Mouse (Mus musculus) hindbrain, embryonic 13.5 days (tissue): Measurements from ENCODE around the gene Abhd17c. TPM values are rescaled to one million over a fixed set of nuclear protein-coding genes. Genes with fewer than 3 reads are reported as not detected.

Source experiments
- ATAC-seq: fragments of 200-750 bp; cut with Nextera tagmentation; 2 replicates; pipeline ENCODE4 v1.8.0; 2017; ENCODE audit warnings: moderate TSS enrichment; ENCODE audit not compliant: low FRiP score
- H3K27ac ChIP-seq: fragments of 300-500 bp; sonication (generic); 2 replicates; pipeline ENCODE4 v1.5.1; 2015; ENCODE audit warnings: inconsistent platforms, mild to moderate bottlenecking, moderate library complexity
- H3K27me3 ChIP-seq: fragments of 300-500 bp; sonication (generic); 2 replicates; pipeline ENCODE4 v1.6.1; 2015; ENCODE audit warnings: mild to moderate bottlenecking, inconsistent platforms
- H3K36me3 ChIP-seq: fragments of 300-500 bp; sonication (generic); 2 replicates; pipeline ENCODE4 v1.6.1; 2015; ENCODE audit warnings: mild to moderate bottlenecking, inconsistent platforms
- H3K4me1 ChIP-seq: fragments of 300-500 bp; sonication (generic); replicated peaks from 2 replicates; pipeline ENCODE4 v1.6.1; 2015; ENCODE audit warnings: inconsistent platforms
- H3K4me2 ChIP-seq: fragments of 300-500 bp; sonication (generic); 2 replicates; pipeline ENCODE4 v1.6.1; 2015; ENCODE audit warnings: inconsistent platforms, mild to moderate bottlenecking, moderate library complexity
- H3K4me3 ChIP-seq: fragments of 300-500 bp; sonication (generic); 2 replicates; pipeline ENCODE4 v1.5.1; 2015; ENCODE audit warnings: mild to moderate bottlenecking, inconsistent platforms
- H3K9ac ChIP-seq: fragments of 300-500 bp; sonication (generic); 2 replicates; pipeline ENCODE4 v1.6.1; 2015; ENCODE audit warnings: mild to moderate bottlenecking, inconsistent platforms
- H3K9me3 ChIP-seq: fragments of 300-500 bp; sonication (generic); 2 replicates; pipeline ENCODE4 v1.6.1; 2016; ENCODE audit warnings: inconsistent platforms
- WGBS: fragments of 180-500 bp; shearing (Covaris S2); methylation state at CpG from one replicate; pipeline ENCODE4 v1.1.7; 2015; 5-methylcytosine and 5-hydroxymethylcytosine counted together
- polyA plus RNA-seq: library from polyadenylated mRNA; unstranded; fragments of >200 nt; fragmentation: Nextera tagmentation; extraction: Ambion mirVana; gene quantifications from 2 replicates; pipeline ENCODE4 v1.2.1, GENCODE M21; 2015

The Abhd17c gene
- polyA plus RNA-seq, 1 experiment from 2014 or later = 25.0 TPM

DNA sequence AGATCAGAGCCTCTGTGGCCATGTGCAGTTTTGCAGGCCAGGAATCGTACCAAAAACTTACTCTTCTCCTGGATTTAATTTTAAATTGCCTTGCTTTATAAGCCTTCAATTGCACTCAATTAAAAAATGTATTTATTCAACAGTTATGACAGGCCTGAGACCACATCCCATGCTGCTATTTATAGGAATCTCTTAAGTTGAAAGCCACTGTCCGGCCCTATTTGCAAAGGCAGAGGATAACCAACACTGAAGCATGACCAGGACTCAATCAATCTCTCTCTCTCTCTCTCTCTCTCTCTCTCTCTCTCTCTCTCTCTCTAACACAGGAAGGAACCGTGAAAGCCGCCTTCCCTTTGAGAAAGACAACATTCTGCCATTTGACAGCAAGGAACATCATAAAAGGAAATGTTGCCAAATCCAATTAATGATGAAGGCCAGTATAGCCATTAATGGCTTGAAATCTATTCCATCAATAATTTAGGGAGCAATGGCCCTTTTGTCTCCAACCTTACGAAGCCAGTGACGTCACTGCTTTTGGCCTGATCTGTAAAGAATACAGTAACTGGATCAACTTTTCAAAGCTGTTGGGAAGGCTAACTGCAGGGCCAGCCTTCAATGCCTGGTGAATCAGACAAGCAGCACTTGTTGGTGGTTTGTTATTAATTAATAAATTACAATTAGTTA, 39.2 kb downstream of the Abhd17c start:
- Histone ChIP-seq H3K27me3 (no peaks in the 10 kb centered on the region), H3K4me1 (peaks cover 43% of the 10 kb centered on the region), H3K9me3 (no peaks in the 10 kb centered on the region), H3K27ac (peak overlapping the region; percentile 45; the same call in 1 of the 2 replicates), H3K36me3 (peaks cover 16% of the 10 kb centered on the region), H3K9ac (no peak overlapping the region; the same call in 1 of the 2 replicates), H3K4me3 (no peak overlapping the region), H3K4me2 (no peak overlapping the region)
- 45% methylated on average over 6 of the region's 6 CpGs for WGBS
- no peak; the same call in 1 of the 2 replicates for ATAC-seq

DNA sequence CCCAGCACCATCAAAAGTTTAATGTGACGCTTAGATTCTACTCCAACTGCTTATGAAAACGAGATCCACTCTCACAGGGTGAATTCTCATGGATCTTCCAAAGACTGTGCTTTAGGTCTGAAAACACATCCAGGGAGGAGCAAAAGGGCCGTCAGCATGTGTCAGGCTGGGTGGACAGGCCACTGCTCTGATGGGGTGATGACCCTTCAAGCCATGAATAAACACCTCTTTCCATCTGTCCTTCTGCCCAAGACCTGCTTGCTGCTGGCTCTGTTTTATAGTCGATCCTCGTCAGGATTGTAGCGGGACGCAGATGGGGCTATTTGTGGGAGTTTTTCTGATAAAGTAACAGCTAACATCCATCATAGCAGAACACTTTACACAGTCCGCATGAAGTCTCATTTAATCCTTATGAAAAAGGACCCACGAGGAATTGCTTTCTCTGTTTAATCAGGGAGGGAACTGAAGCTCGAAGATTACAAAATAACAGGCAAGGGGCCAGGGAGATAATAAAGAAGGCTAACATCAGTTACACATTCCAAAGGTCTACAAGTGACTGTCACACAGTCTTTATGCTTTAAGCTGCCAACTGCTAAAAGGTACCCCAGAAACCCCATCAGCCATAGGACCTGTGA, 39.9 kb downstream of the Abhd17c start:
- Histone ChIP-seq H3K9ac (no peak overlapping the region), H3K4me2 (no peak overlapping the region), H3K36me3 (peaks cover 16% of the 10 kb centered on the region), H3K27me3 (no peaks in the 10 kb centered on the region), H3K9me3 (no peaks in the 10 kb centered on the region), H3K4me3 (no peak overlapping the region), H3K4me1 (peaks cover 40% of the 10 kb centered on the region), H3K27ac (peak overlapping the region; percentile 45; the same call in 1 of the 2 replicates)
- WGBS = 59% methylated on average over 10 of the region's 10 CpGs
- ATAC-seq = no peak

DNA sequence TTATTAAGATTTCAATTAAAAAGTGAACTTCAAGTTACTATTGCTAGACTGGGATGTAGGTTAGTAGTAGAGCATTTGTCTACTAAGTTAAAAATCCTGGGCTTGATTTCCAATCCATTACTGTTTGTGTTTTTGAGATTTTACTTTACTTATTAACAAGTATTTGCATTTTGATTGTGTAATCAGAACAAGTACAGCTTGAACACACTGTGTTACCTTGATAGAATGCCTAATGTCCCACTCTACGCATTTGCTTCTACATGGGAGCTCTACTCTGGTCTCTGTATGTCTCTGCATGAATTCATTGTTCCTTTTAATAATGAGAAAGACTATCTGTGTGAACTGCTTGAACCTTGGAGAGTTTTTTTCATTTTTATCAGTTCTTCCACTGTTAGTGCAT, 44.8 kb downstream of the Abhd17c start:
- Histone ChIP-seq H3K4me2 (no peak overlapping the region), H3K27ac (no peak overlapping the region), H3K36me3 (peaks cover 16% of the 10 kb centered on the region), H3K9ac (no peak overlapping the region), H3K27me3 (no peaks in the 10 kb centered on the region), H3K4me3 (no peak overlapping the region), H3K9me3 (no peaks in the 10 kb centered on the region), H3K4me1 (peaks cover 7% of the 10 kb centered on the region; the same call in 1 of the 2 replicates)
- ATAC-seq = no peak
- 92% methylated on average over 1 of the region's 1 CpGs for WGBS

DNA sequence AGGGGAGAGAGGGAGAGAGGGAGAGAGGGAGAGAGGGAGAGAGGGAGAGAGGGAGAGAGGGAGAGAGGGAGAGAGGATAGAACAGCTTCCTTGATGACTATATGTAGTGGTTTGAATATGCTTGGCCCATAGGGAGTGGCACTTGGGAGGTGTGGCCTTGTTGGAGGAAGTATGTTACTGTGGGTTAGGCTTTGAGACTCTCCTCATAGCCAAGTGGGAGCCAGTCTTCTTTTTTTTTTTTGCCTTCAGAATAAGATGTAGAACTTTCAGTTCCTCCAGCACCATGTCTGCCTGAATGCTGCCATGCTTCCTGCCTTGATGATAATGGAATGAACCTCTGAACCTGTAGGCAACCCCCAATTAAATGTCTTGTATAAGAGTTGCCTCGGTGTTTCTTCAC, 49.1 kb downstream of the Abhd17c start:
- H3K9ac ChIP-seq = no peak overlapping the region
- WGBS = 88% methylated on average over 1 of the region's 1 CpGs
- H3K4me3 ChIP-seq = no peak overlapping the region
- no peaks in the 10 kb centered on the region for H3K9me3 ChIP-seq
- no peak for ATAC-seq
- no peak overlapping the region for H3K27ac ChIP-seq
- H3K36me3 ChIP-seq = no peaks in the 10 kb centered on the region; the same call in 1 of the 2 replicates
- no peaks in the 10 kb centered on the region for H3K27me3 ChIP-seq
- H3K4me2 ChIP-seq = no peak overlapping the region
- H3K4me1 ChIP-seq = no peaks in the 10 kb centered on the region

DNA sequence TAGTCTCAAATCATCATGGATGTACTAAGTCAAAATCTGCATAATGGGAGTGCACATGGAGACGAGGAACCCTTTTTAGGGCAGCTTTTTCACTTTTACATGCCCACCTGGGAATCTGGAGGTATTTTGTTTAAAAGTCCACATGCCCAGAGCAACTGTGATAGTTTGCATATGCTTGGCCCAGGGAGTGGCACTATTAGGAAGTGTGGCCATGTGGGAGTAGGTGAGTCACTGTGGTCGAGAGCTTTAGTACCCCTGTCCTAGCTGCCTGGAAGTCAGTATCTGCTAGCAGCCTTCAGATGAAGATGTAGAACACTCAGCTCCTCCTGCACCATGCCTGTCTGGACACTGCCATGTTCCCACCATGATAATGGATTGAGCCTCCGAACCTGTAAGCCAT, 51.0 kb downstream of the Abhd17c start:
- 92% methylated on average over 3 of the region's 3 CpGs for WGBS
- ATAC-seq = no peak
- Histone ChIP-seq H3K9me3 (no peaks in the 10 kb centered on the region), H3K4me2 (no peak overlapping the region), H3K27me3 (no peaks in the 10 kb centered on the region), H3K4me1 (peaks cover 4% of the 10 kb centered on the region; the same call in 1 of the 2 replicates), H3K4me3 (no peak overlapping the region), H3K9ac (no peak overlapping the region), H3K27ac (no peak overlapping the region), H3K36me3 (no peaks in the 10 kb centered on the region)

DNA sequence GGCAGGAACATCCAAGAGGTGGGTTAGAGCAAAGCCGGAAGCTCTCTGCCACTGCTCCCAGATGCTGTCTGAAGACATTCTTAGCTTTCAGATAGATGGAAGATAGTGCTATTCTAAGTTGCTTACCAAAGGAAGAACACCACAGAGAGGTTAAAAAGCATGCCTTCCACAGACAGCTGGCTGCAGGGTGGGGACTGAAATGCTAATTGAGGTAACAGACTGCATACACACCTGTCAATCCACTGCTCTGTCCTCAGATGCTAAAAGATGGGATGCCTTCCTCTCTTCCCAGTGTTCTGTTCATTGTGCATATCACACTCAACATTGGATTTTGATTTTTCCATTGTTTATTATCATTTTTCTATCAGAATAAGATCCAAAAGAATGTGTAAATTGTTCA, 53.6 kb downstream of the Abhd17c start:
- WGBS = 84% methylated on average over 1 of the region's 1 CpGs
- no peak overlapping the region for H3K4me2 ChIP-seq
- H3K4me3 ChIP-seq = no peak overlapping the region
- H3K36me3 ChIP-seq = no peaks in the 10 kb centered on the region
- no peak for ATAC-seq
- H3K27ac ChIP-seq = no peak overlapping the region
- H3K27me3 ChIP-seq = no peaks in the 10 kb centered on the region
- peaks cover 6% of the 10 kb centered on the region; the same call in 1 of the 2 replicates for H3K4me1 ChIP-seq
- no peaks in the 10 kb centered on the region for H3K9me3 ChIP-seq
- no peak overlapping the region for H3K9ac ChIP-seq

DNA sequence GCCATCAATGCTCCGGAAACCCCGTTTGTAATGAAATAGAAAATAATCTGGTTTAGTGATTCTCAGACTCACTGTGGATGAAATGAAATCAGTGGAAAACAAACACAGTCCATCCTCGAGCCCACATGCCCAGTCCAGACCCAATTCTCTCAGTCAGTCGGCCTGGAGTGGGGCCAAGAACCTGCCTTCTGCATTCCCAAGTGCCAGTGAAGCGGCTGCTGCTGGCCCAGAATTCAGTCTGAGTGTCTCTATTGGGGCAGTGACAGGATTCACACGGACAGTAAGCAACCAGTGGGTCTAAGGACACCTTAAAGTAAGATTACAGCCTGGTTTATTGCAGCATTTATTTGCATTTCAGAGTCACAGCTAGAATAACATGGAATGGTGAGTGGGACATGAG, 55.2 kb downstream of the Abhd17c start:
- H3K9me3 ChIP-seq = no peaks in the 10 kb centered on the region
- ATAC-seq = no peak
- WGBS = 74% methylated on average over 6 of the region's 6 CpGs
- H3K4me2 ChIP-seq = no peak overlapping the region
- no peak overlapping the region for H3K27ac ChIP-seq
- no peak overlapping the region for H3K9ac ChIP-seq
- no peaks in the 10 kb centered on the region for H3K36me3 ChIP-seq
- no peak overlapping the region for H3K4me3 ChIP-seq
- H3K27me3 ChIP-seq = no peaks in the 10 kb centered on the region
- H3K4me1 ChIP-seq = peaks cover 6% of the 10 kb centered on the region; the same call in 1 of the 2 replicates

DNA sequence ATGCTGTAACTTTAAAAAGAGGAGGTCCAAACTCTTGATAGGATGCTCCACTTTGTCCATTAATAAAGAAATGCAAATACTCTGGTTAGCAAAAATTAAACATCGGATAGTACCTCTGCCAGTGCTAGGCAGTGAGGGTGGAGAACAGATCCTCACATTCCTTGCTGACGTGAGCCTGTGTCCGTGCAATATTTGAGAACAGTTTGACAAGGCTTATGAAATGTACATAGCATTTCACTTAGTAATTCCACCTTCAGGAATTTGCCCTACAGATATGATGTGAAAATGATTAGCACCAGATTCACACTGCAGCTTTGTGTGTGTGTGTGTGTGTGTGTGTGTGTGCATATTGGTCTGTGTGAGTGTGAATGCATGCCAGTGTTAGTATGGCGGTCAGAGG, 60.9 kb downstream of the Abhd17c start:
- H3K4me1 ChIP-seq = peaks cover 10% of the 10 kb centered on the region
- no peak for ATAC-seq
- no peak overlapping the region for H3K4me2 ChIP-seq
- no peak overlapping the region for H3K9ac ChIP-seq
- no peak overlapping the region for H3K4me3 ChIP-seq
- no peaks in the 10 kb centered on the region for H3K36me3 ChIP-seq
- peaks cover 23% of the 10 kb centered on the region for H3K27me3 ChIP-seq
- H3K27ac ChIP-seq = no peak overlapping the region
- WGBS = 89% methylated on average over 4 of the region's 4 CpGs
- no peaks in the 10 kb centered on the region for H3K9me3 ChIP-seq

DNA sequence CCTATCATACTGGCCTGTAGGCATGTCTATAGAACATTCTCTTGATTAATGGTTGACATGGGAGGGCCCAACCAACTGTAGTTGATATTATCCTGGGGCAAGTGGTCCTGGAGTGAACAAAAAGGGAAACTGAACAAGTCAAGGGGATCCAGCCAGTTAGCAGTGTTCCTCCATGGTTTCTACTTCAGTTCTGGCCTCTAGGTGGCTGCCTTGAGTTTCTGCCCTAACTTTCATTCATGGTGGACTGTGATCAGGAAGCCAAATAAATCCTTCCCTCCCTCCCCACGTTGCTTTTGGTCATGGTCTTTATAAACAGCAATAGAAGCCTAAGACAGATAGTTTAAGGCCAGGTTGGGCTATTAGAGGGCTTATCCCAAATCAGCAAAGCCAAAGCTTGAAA, 61.9 kb downstream of the Abhd17c start:
- no peak overlapping the region for H3K4me3 ChIP-seq
- no peaks in the 10 kb centered on the region for H3K36me3 ChIP-seq
- no peak overlapping the region for H3K27ac ChIP-seq
- H3K4me1 ChIP-seq = peaks cover 17% of the 10 kb centered on the region
- WGBS = 19% methylated on average over 1 of the region's 1 CpGs
- H3K4me2 ChIP-seq = no peak overlapping the region
- ATAC-seq = no peak
- H3K9me3 ChIP-seq = no peaks in the 10 kb centered on the region
- peaks cover 33% of the 10 kb centered on the region for H3K27me3 ChIP-seq
- H3K9ac ChIP-seq = no peak overlapping the region

DNA sequence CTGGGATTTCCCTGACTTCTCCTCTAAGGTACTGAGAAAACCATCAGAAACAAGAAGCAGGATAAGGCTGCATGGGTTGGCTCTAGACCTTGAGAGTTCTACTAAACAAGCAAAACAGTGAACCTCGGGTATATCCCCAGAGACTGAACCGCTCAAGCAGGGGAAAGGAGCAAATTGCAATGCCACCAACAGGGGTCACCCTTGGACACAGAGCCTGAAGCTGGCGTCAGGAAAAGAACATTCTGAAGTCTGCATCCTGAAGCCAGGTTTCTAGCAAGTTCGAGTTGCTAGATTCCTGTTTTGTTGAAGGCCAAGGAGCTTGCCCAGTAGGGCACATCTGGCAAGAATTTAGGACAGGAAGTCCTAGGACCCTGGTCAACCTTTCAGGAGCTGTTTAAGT, 62.7 kb downstream of the Abhd17c start:
- ATAC-seq = no peak
- H3K4me2 ChIP-seq = no peak overlapping the region
- H3K27me3 ChIP-seq = peaks cover 41% of the 10 kb centered on the region
- H3K27ac ChIP-seq = no peak overlapping the region
- 15% methylated on average over 4 of the region's 4 CpGs for WGBS
- H3K4me1 ChIP-seq = peaks cover 17% of the 10 kb centered on the region
- no peak overlapping the region for H3K9ac ChIP-seq
- no peaks in the 10 kb centered on the region for H3K36me3 ChIP-seq
- H3K4me3 ChIP-seq = no peak overlapping the region
- H3K9me3 ChIP-seq = no peaks in the 10 kb centered on the region

DNA sequence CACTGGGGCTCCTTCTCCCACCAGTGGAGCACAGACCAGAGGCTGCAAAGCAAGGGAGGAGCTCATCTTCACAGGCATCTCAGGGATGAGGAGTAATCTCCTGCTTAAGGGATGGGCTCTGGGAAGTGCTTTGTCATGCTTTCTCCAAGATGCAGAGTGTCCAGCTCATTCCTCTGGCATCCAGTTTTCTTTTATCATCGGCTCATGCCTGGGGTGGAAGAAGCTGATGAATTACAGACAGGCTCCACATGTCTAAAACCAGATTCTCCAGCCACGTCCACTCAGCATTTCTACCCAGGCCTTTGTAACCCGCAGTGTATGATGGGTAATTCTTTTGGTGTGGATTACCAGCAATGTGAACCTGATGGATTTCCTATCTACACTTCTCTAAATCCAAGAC, 63.5 kb downstream of the Abhd17c start:
- Histone ChIP-seq H3K9ac (no peak overlapping the region), H3K27me3 (peaks cover 48% of the 10 kb centered on the region), H3K27ac (no peak overlapping the region), H3K4me3 (no peak overlapping the region), H3K4me1 (peaks cover 17% of the 10 kb centered on the region), H3K4me2 (no peak overlapping the region), H3K36me3 (no peaks in the 10 kb centered on the region), H3K9me3 (no peaks in the 10 kb centered on the region)
- ATAC-seq = no peak
- 80% methylated on average over 3 of the region's 3 CpGs for WGBS

DNA sequence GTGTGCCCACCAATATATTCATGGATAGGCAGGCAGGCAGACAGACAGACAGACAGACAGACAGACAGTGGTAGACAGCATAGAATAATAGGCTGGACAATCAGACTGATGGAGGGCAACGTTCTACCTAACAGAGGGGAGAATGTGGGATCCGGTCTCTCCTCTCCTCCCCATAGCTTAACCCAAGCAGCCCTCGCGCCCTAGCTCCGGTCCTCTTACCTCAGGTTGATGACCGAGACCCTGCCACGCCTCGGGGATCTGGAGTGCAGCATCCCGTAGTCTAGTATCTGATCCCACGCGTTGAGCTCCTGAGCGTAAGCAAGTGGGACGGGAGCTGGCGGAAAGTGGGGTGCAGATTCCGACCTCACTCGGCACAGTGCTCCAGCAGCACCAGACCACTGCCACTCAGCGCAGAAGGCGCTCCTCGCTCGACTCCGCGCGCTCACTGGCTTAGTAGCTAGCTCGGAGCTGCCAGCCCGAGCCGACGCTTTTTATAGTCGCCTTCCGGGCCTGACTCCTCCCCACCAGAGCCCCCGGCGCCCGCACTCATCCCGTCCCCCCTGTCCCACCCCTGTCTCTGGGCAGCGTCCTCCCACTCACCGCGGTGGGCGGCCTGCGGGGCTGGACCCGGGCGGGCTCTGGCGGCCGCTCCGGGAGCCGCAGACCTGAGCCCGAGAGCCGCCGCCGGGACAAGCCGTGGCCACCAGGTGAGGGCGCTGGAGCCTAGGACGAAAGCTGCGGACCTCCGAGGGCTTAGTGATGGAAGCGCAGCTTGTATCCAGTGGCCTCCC, 65.5 kb downstream of the Abhd17c start, which contains the start of gene Cemip:
TSS of gene Cemip (minus strand) at position 464 of the 791 bp plus-strand sequence.
- 1% methylated on average over 54 of the region's 54 CpGs for WGBS
- H3K9me3 ChIP-seq = no peaks in the 10 kb centered on the region
- H3K27ac ChIP-seq = no peak within 1 kb of the TSS
- H3K4me1 ChIP-seq = peaks cover 17% of the 10 kb centered on the region
- peak within 1 kb of the TSS; percentile 70 for H3K9ac ChIP-seq
- peaks cover 55% of the 10 kb centered on the region for H3K27me3 ChIP-seq
- no peaks in the 10 kb centered on the region for H3K36me3 ChIP-seq
- H3K4me2 ChIP-seq = peak within 1 kb of the TSS; percentile 86
- peak within 1 kb of the TSS; percentile 53 for H3K4me3 ChIP-seq
- ATAC-seq = peak; percentile 90
